Mouse (Mus musculus): ENCODE measurements around the gene Ptger2. TPM values are rescaled to one million over a fixed set of nuclear protein-coding genes. Genes with fewer than 3 reads are reported as not detected.

Gene Ptger2
- 32.0 and 34.8 TPM in 2 replicates for total RNA-seq (2023)

GRCm38 (mm10) chr14:44987674-44988355, at the start of gene Ptger2:
TSS of gene Ptger2 (plus strand) at chr14:44988195.

Other genes starting within 250 kb of the Ptger2 start
- not detected in 2 replicates for gene Gm8267, start 237.9 kb upstream of the Ptger2 start, total RNA-seq (2023)
- 0.35 and 0.64 TPM in 2 replicates for gene Ptgdr, start 128.8 kb upstream of the Ptger2 start, total RNA-seq (2023)
- gene Gpr137c, start 231.5 kb downstream of the Ptger2 start, total RNA-seq (2023) = 3.3 and 4.3 TPM in 2 replicates
- 21.3 and 26.5 TPM in 2 replicates for gene Txndc16, start 232.1 kb downstream of the Ptger2 start, total RNA-seq (2023)

Measured in neutrophil, adult 65 days (primary cell).